Mouse (Mus musculus) midbrain, embryonic 15.5 days (tissue): ENCODE measurements around the gene Copa. TPM values are rescaled to one million over a fixed set of nuclear protein-coding genes. Genes with fewer than 3 reads are reported as not detected.

Source experiments
- ATAC-seq: fragments of 200-750 bp; cut with Nextera tagmentation; replicated peaks from 2 replicates; pipeline ENCODE4 v1.8.0; 2017; ENCODE audit warnings: moderate TSS enrichment
- H3K27ac ChIP-seq: fragments of 300-500 bp; sonication (generic); 2 replicates; pipeline ENCODE4 v1.5.1; 2015; ENCODE audit warnings: mild to moderate bottlenecking, inconsistent platforms
- H3K27me3 ChIP-seq: fragments of 300-500 bp; sonication (generic); replicated peaks from 2 replicates; pipeline ENCODE4 v1.6.1; 2015; ENCODE audit warnings: inconsistent platforms
- H3K36me3 ChIP-seq: fragments of 300-500 bp; sonication (generic); replicated peaks from 2 replicates; pipeline ENCODE4 v1.6.1; 2015; ENCODE audit warnings: inconsistent platforms
- H3K4me1 ChIP-seq: fragments of 300-500 bp; sonication (generic); 2 replicates; pipeline ENCODE4 v1.6.1; 2015; ENCODE audit warnings: inconsistent platforms
- H3K4me2 ChIP-seq: fragments of 300-500 bp; sonication (generic); 2 replicates; pipeline ENCODE4 v1.6.1; 2015; ENCODE audit warnings: inconsistent platforms, mild to moderate bottlenecking, moderate library complexity
- H3K4me3 ChIP-seq: fragments of 300-500 bp; sonication (generic); 2 replicates; pipeline ENCODE4 v1.5.1; 2015; ENCODE audit warnings: mild to moderate bottlenecking, inconsistent platforms
- H3K9ac ChIP-seq: fragments of 300-500 bp; sonication (generic); 2 replicates; pipeline ENCODE4 v1.6.1; 2015; ENCODE audit warnings: mild to moderate bottlenecking, inconsistent platforms
- H3K9me3 ChIP-seq: fragments of 300-500 bp; sonication (generic); 2 replicates; pipeline ENCODE4 v1.6.1; 2016; ENCODE audit warnings: inconsistent platforms
- WGBS: fragments of 180-500 bp; shearing (Covaris S2); methylation state at CpG from one replicate; pipeline ENCODE4 v1.1.7; 2015; ENCODE audit warnings: mixed read lengths; 5-methylcytosine and 5-hydroxymethylcytosine counted together
- polyA plus RNA-seq: library from polyadenylated mRNA; unstranded; fragments of >200 nt; fragmentation: Nextera tagmentation; extraction: Ambion mirVana; gene quantifications from 2 replicates; pipeline ENCODE4 v1.2.1, GENCODE M21; 2015

Gene Copa
- polyA plus RNA-seq, 1 experiment from 2014 or later = 209 TPM

- peak; percentile 73; the same call in 1 of the 2 replicates for ATAC-seq
- H3K36me3 ChIP-seq = peaks cover 51% of the 10 kb centered on the region
- H3K9me3 ChIP-seq = no peaks in the 10 kb centered on the region
- no peak overlapping the region for H3K27ac ChIP-seq
- 30% methylated on average over 6 of the region's 6 CpGs for WGBS
- H3K9ac ChIP-seq = no peak overlapping the region
- no peaks in the 10 kb centered on the region for H3K4me1 ChIP-seq
- H3K27me3 ChIP-seq = no peaks in the 10 kb centered on the region
- no peak overlapping the region for H3K4me3 ChIP-seq
- no peak overlapping the region for H3K4me2 ChIP-seq
These were observed 12.9 kb downstream of the Copa start for GRCm38 (mm10) chr1:172095202-172095601.

GRCm38 (mm10) chr1:172099325-172100033, 17.1 kb downstream of the Copa start:
- peaks cover 59% of the 10 kb centered on the region for H3K36me3 ChIP-seq
- H3K27ac ChIP-seq = no peak overlapping the region
- WGBS = 86% methylated on average over 6 of the region's 6 CpGs
- H3K9me3 ChIP-seq = no peaks in the 10 kb centered on the region
- no peak overlapping the region for H3K9ac ChIP-seq
- H3K27me3 ChIP-seq = no peaks in the 10 kb centered on the region
- H3K4me2 ChIP-seq = no peak overlapping the region
- no peak overlapping the region for H3K4me3 ChIP-seq
- no peak for ATAC-seq
- H3K4me1 ChIP-seq = no peaks in the 10 kb centered on the region

- no peaks in the 10 kb centered on the region for H3K27me3 ChIP-seq
- no peak overlapping the region for H3K4me2 ChIP-seq
- ATAC-seq = no peak
- H3K4me1 ChIP-seq = no peaks in the 10 kb centered on the region
- 90% methylated on average over 4 of the region's 4 CpGs for WGBS
- peaks cover 81% of the 10 kb centered on the region for H3K36me3 ChIP-seq
- no peaks in the 10 kb centered on the region for H3K9me3 ChIP-seq
- H3K4me3 ChIP-seq = no peak overlapping the region
- no peak overlapping the region for H3K27ac ChIP-seq
- no peak overlapping the region for H3K9ac ChIP-seq
These were observed 21.3 kb downstream of the Copa start for GRCm38 (mm10) chr1:172103619-172104018.

GRCm38 (mm10) chr1:172105101-172105500, 22.8 kb downstream of the Copa start:
- no peak overlapping the region for H3K4me3 ChIP-seq
- no peaks in the 10 kb centered on the region for H3K27me3 ChIP-seq
- WGBS = 80% methylated on average over 11 of the region's 11 CpGs
- H3K4me1 ChIP-seq = no peaks in the 10 kb centered on the region
- peaks cover 87% of the 10 kb centered on the region for H3K36me3 ChIP-seq
- H3K27ac ChIP-seq = no peak overlapping the region
- ATAC-seq = no peak
- no peak overlapping the region for H3K9ac ChIP-seq
- no peaks in the 10 kb centered on the region for H3K9me3 ChIP-seq
- no peak overlapping the region for H3K4me2 ChIP-seq

DNA sequence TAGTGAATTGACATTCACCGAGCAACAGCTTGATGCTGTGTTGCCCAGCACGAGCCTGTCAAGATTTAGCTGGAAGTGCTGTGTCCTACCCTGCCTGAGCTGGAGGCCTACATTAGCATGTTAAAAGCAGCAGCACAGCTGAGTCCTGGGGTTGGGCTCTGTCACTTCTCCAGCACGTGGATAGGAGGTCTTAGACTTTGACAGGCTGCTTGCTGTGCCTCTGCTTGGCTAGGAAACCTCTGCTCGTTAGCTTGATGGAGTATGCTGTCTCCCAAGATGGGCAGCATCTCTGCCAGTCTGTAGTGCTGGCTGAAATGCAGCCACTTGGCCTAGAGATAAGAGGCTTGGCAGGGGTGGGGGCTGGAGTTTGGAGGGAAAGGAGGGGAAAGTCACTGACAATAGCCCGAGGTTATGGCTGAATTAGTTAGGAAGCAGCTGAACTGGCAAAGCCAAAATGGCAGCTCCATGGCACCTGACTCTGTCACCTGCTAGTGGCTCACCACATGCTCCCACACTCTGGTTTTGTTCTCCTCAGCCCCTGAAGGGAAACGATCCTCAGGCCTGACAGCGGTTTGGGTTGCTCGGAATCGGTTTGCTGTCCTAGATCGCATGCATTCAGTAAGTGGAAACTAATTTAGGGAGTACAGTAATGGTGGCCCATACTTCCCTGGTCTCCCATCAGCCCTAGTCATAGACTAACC, 25.6 kb downstream of the Copa start:
- Histone ChIP-seq H3K9ac (no peak overlapping the region), H3K4me3 (no peak overlapping the region), H3K36me3 (peaks cover 90% of the 10 kb centered on the region), H3K4me1 (no peaks in the 10 kb centered on the region), H3K9me3 (no peaks in the 10 kb centered on the region), H3K4me2 (no peak overlapping the region), H3K27me3 (no peaks in the 10 kb centered on the region), H3K27ac (no peak overlapping the region)
- WGBS = 65% methylated on average over 10 of the region's 10 CpGs
- peak; percentile 76 for ATAC-seq

DNA sequence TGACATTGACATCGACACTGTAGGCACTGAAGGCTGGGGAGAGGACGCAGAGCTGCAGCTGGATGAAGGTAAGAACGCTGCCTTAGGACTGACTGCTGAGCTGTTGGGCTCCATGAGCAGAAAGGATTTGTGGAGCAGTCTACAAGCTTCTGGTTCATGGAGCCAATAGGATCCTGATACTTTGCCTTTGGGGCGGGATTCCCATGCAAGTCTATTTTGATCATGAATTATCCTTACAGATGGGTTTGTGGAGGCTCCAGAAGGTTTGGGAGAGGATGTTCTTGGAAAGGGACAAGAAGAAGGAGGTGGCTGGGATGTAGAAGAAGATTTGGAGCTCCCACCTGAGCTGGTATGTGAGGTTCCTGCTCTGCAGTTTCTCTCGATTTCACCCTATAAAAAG, 34.6 kb downstream of the Copa start:
- Histone ChIP-seq H3K27me3 (no peaks in the 10 kb centered on the region), H3K27ac (no peak overlapping the region)
- WGBS = 93% methylated on average over 5 of the region's 5 CpGs

GRCm38 (mm10) chr1:172119100-172119499, 36.8 kb downstream of the Copa start:
- no peaks in the 10 kb centered on the region for H3K9me3 ChIP-seq
- H3K9ac ChIP-seq = no peak overlapping the region
- H3K36me3 ChIP-seq = peaks cover 88% of the 10 kb centered on the region
- no peak overlapping the region for H3K27ac ChIP-seq
- H3K4me2 ChIP-seq = no peak overlapping the region
- no peaks in the 10 kb centered on the region for H3K4me1 ChIP-seq
- no peak overlapping the region for H3K4me3 ChIP-seq
- 85% methylated on average over 6 of the region's 6 CpGs for WGBS
- ATAC-seq = no peak
- H3K27me3 ChIP-seq = no peaks in the 10 kb centered on the region

More for the DNA sequence above, 34.6 kb downstream of the Copa start:
- no peak overlapping the region for H3K4me3 ChIP-seq
- H3K9me3 ChIP-seq = no peaks in the 10 kb centered on the region
- H3K9ac ChIP-seq = no peak overlapping the region
- no peak overlapping the region for H3K4me2 ChIP-seq
- peaks cover 94% of the 10 kb centered on the region for H3K36me3 ChIP-seq
- ATAC-seq = no peak
- H3K4me1 ChIP-seq = no peaks in the 10 kb centered on the region

GRCm38 (mm10) chr1:172119720-172120119, 37.4 kb downstream of the Copa start:
- Histone ChIP-seq H3K9me3 (no peaks in the 10 kb centered on the region), H3K27ac (no peak overlapping the region), H3K27me3 (no peaks in the 10 kb centered on the region), H3K9ac (no peak overlapping the region), H3K4me2 (no peak overlapping the region), H3K36me3 (peaks cover 81% of the 10 kb centered on the region), H3K4me3 (no peak overlapping the region), H3K4me1 (no peaks in the 10 kb centered on the region)
- no peak for ATAC-seq
- 36% methylated on average over 3 of the region's 3 CpGs for WGBS

DNA sequence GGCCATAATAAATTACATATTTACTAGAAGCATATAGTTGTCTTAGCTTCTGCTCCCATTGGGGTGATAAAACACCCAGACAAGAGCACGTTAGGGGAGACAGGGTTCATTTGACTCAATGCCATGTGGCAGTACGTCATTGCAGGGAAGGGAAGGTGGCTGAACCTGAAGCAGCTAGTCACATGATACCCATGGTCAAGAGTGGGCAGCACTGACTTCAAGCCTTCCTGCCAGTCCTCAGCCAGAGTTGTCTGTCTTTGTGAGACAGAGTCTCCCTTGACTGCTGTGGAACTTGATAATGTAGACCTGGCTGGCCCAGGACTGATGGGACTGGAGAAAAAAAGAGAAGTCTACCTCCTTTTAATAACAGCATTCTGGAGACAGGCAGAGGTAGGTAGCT, 40.3 kb downstream of the Copa start:
- Histone ChIP-seq H3K4me3 (no peak overlapping the region), H3K4me1 (peaks cover 12% of the 10 kb centered on the region), H3K36me3 (peaks cover 52% of the 10 kb centered on the region), H3K4me2 (no peak overlapping the region), H3K9ac (no peak overlapping the region), H3K27ac (no peak overlapping the region), H3K27me3 (no peaks in the 10 kb centered on the region), H3K9me3 (no peaks in the 10 kb centered on the region)
- no peak for ATAC-seq
- WGBS = 87% methylated on average over 2 of the region's 2 CpGs

GRCm38 (mm10) chr1:172124572-172124971, 42.2 kb downstream of the Copa start:
- peaks cover 14% of the 10 kb centered on the region for H3K4me1 ChIP-seq
- ATAC-seq = no peak
- no peak overlapping the region for H3K27ac ChIP-seq
- peaks cover 39% of the 10 kb centered on the region for H3K36me3 ChIP-seq
- no peak overlapping the region for H3K4me3 ChIP-seq
- no peak overlapping the region for H3K9ac ChIP-seq
- no peaks in the 10 kb centered on the region for H3K9me3 ChIP-seq
- H3K4me2 ChIP-seq = no peak overlapping the region
- H3K27me3 ChIP-seq = no peaks in the 10 kb centered on the region
- 88% methylated on average over 6 of the region's 6 CpGs for WGBS

- Histone ChIP-seq H3K4me1 (peaks cover 14% of the 10 kb centered on the region), H3K4me2 (peak within 1 kb of the TSS; percentile 71), H3K4me3 (peak within 1 kb of the TSS; percentile 80), H3K36me3 (peaks cover 39% of the 10 kb centered on the region), H3K27ac (peak within 1 kb of the TSS; percentile 60), H3K27me3 (no peaks in the 10 kb centered on the region), H3K9me3 (no peaks in the 10 kb centered on the region), H3K9ac (peak within 1 kb of the TSS; percentile 70)
- WGBS = 1% methylated on average over 42 of the region's 42 CpGs
- ATAC-seq = peak; percentile 97
These were observed 44.3 kb downstream of the Copa start, which contains the start of gene Pex19 for GRCm38 (mm10) chr1:172126376-172127347. TSS of gene Pex19 (plus strand) at chr1:172126755.

DNA sequence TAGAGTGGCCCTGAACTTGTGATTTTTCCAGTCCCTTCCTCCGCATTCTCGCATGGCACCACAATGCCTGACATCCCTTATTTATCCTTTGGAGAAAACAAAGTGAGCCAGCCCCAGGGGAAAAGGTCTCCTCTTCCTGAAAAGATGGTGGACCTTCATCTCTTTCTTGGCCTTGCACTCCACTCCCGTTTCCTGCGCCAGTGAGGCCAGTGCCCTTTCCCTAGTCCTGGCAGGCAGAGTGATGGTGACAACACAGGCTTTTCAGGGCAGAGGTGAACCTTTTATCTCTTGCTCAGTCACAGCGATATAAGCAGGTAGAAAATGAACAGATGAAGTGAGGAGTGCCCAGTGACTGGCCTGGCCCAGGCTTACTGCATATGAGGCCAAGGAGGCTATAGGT, 45.2 kb downstream of the Copa start:
- Histone ChIP-seq H3K9ac (peak overlapping the region; percentile 70), H3K4me3 (peak overlapping the region; percentile 80), H3K4me1 (peaks cover 14% of the 10 kb centered on the region), H3K9me3 (no peaks in the 10 kb centered on the region), H3K36me3 (peaks cover 39% of the 10 kb centered on the region), H3K4me2 (peak overlapping the region; percentile 71), H3K27me3 (no peaks in the 10 kb centered on the region), H3K27ac (no peak overlapping the region)
- 50% methylated on average over 5 of the region's 5 CpGs for WGBS
- no peak for ATAC-seq
